Mouse (Mus musculus): ENCODE measurements around the gene Tcf23.

DNA sequence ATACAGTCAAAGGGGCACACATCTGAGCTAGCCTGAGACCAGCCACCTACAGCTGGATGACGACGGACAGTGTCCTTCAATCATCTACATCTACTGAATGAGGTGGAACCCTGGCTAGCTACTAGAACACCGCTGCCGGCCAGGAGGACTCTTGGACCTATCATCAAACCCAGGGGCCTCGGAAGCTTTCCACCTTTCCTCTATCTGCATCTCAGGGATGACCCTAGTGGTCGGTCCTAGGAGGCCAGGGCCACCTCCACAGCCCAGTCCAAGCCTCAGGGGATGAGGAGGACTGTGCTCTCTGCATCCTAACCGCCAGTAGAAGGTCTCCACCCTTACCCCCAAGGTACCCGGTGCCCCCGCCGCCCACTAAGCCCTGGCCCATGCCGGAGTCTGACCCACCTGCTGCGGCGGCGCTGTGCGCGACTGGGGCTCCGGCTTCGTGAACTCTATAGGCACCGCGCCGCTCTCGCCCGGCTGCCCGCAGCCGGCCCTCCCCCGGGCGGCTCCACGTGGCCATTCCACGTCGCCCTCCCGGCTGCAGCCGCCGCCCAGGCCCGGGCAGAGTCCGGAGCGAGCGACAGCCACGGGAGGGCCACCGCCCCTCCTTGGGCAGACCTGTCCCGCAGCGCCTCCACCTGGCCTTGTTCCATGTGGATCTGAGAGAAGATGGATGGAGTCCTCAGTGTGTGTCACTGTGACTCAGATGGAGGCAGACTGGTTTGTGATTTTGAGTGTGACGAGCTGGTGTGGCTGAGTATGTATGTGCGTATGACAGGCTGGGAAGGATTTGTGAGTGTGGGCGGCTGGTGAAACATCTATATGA is 23.3 kb upstream of the Tcf23 start, which contains the start of gene Cgref1:
- TF ChIP-seq POLR2A (IDR thresholded peaks at IDR 0.05; ENCODE audit: insufficient read length, low read depth) (peak; percentile 30), TCF12 (IDR thresholded peaks at IDR 0.05; ENCODE audit: insufficient read depth, poor library complexity, severe bottlenecking) (no peak), MYOD1 (IDR thresholded peaks at IDR 0.05; ENCODE audit: control insufficient read depth in 1 of 3, insufficient read length in 2 of 3, low read depth in 2 of 3) (peak in 2 of 3 experiments; percentile 10 to 36), MAX (IDR thresholded peaks at IDR 0.05; ENCODE audit: low read depth) (no peak), MYOG (IDR thresholded peaks at IDR 0.05; ENCODE audit: control insufficient read depth in 1 of 3, insufficient read depth in 1 of 3, insufficient read length in 2 of 3, low read depth in 2 of 3) (peak in 1 of 3 experiments; percentile 52), USF1 (IDR thresholded peaks at IDR 0.05; ENCODE audit: low read depth) (no peak), E2F4 (IDR thresholded peaks at IDR 0.05; ENCODE audit: insufficient read depth) (no peak), TCF3 (IDR thresholded peaks at IDR 0.05; ENCODE audit: insufficient read length, low read depth) (no peak), POLR2AphosphoS2 (IDR thresholded peaks at IDR 0.05; ENCODE audit: insufficient read length, low read depth) (no peak), SRF (IDR thresholded peaks at IDR 0.05; ENCODE audit: control insufficient read depth, insufficient read length, low read depth) (no peak)

Measured in myocyte (in vitro differentiated cells).